Mouse (Mus musculus): Measurements from ENCODE around the gene Nudt22.

Gene Nudt22

DNA sequence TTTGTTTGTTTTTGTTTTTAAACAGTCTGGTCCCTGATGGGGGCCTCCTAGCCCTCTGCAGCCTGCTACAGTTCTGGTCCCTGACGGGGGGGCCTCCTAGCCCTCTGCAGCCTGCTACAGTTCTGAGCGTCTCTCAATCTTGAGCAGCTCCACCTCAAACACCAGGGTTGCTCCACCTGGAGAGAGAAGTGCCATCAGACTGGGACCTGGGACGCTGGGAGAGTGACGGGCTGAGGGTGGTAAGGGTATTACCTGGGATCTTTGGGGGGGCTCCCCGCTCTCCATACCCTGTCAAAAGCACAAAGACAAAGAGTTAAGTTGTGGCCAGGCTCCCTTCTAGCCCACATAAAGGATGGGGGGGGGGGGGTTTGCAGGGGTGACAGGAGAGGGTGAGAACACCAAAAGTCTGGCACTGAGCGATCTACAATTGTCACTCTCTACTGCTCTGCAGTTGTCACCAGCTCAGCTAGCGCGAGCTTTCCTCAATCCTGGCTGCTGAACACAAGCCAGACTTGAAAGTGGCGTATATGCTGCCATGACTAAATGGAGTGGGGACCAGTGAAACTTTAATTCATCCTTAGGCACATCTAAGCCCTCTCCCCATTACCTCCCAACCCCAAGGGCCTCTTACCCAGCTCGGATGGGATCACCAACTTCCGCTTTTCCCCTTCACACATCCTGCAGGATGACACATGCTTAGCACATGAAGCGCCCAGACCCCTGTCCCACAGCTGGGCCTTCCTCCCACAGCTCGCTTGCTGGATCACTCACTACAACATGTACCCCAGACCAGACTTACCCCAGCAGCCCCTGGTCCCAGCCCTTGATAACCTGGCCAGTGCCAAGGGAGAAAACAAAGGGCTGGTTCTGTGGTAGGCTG, 17.9 kb downstream of the Nudt22 start:
- DNase-seq (ENCODE audit: low spot score): no peak

GRCm38 (mm10) chr19:6975537-6976521, 20.1 kb downstream of the Nudt22 start, which contains the start of gene Plcb3:
Gene Plcb3 (minus strand): TSS chr19:6976470.
- DNase-seq (ENCODE audit: low spot score): peak; percentile 73

DNA sequence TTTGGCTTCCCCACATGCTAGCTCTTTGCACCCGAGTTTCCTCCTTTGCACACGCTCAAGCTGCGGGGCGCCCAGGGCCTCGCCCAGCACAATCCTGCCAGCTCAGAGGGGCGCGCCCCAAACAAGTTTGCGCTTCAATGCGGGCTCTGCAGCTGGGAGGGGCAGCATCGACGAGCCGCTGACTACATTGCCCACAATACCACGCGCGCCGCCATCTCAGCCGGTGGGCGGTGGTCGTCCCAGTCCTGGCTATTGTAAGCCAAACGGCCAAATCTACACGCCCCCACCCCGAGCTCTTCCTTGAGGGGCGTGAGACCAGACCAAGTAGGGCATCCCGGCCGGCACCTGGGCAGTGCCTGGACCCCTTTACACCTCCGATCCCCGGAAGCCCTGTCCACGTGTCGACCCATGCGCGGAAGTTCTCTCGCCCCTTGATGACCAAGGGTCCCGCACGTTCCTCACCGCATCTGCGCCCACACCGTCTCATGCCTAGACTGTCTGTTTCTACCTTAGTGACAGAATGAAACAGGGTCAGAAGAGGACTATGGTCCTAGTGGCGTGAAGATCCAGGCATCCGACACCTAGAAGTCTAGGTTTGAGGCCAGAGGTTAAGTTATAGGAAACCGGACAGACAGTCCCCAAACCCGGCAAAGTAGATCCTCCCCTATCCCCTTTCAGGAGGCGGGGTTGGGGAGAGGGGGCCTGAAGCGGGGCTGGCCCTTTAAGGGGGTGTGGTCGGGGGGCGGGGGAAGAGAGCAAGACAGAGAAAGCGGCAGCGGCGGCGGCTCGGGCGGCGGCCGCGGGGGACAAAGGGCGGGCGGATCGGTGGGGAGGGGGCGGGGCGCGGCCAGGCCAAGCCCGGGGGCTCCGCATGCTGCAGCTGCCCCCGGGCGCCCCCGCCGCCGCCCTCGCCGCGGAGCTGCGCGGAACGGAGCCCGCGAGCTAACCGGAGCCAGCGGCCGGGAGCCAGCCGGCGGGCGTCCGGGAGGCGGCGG, 21.4 kb downstream of the Nudt22 start, which contains the start of gene Ppp1r14b:
Ppp1r14b (plus strand) TSS at position 758 of the 995 bp plus-strand sequence.
- DNase-seq (ENCODE audit: low spot score): peak; percentile 76

- no peak for DNase-seq (ENCODE audit: low spot score)
Observed at GRCm38 (mm10) chr19:6973581-6974190, 22.2 kb downstream of the Nudt22 start.

DNA sequence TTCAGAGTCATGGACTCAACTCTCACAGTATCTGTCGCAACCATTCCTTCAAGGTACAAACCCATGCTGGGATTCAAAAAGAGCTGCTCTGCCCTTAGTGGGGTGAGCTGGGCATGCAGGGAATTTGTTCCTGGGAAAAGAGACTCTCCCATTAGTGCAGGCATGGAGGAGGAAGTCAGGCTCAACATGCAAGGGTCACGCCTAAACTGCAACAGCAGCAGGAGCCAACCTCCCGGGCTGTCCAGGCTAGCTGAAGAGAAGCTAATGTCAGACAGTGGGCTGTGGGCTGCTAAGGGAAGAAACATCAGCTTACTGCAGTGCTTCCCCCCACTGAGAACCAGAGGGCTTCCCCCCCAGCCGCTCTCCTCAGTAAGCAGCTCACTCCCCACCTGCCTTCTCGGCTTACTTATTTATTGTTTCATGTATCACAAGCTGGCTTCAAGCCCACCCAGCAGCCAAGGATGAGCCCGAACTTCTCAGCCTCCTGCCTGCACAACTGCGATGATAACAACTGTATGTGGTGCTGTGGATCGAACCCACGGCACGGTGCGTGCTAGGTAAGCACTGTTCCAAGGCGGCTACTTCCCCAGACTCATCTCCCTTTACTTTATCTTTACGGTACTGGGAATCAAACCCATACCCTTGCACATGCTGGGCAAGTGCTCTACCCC, 23.5 kb downstream of the Nudt22 start:
- no peak for DNase-seq (ENCODE audit: low spot score)

GRCm38 (mm10) chr19:6971644-6972043, 24.3 kb downstream of the Nudt22 start:
- no peak for DNase-seq (ENCODE audit: low spot score)

DNA sequence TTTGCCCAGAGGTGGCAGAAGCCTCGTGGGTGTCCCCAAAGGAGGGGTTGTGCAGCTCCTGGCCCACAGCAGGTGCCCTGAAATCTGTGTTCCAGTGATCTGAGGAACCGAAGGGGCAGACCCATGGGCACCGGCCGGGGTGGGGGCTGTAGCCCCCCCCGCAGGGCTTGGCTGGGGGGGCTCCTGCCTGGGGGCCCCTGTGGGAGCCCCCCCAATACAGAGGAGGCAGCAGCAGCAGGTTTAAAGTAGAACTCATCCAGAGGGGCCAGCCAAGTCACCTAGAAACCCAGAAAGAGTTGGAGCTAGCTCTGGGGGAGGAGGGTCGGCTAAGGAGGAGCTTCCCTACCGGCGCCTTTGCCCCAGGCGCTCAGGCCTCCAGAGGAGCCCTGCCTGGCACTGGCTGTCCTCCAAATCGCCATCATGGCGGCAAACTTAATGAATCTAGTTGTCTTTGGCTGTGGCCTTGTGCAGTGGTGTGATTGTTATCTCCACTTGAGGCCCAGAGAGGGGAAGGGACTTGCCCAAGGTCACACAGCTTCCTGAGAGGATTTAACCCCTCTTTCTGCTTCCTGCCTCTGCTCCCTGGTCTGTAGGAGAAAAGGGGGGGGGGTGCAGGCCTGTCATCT, 25.3 kb downstream of the Nudt22 start:
- DNase-seq (ENCODE audit: low spot score): peak; percentile 66

- DNase-seq (ENCODE audit: low spot score): no peak
Observed at GRCm38 (mm10) chr19:6969665-6970381, 26.1 kb downstream of the Nudt22 start.

GRCm38 (mm10) chr19:6969291-6969664, 26.6 kb downstream of the Nudt22 start:
- DNase-seq (ENCODE audit: low spot score): no peak

DNA sequence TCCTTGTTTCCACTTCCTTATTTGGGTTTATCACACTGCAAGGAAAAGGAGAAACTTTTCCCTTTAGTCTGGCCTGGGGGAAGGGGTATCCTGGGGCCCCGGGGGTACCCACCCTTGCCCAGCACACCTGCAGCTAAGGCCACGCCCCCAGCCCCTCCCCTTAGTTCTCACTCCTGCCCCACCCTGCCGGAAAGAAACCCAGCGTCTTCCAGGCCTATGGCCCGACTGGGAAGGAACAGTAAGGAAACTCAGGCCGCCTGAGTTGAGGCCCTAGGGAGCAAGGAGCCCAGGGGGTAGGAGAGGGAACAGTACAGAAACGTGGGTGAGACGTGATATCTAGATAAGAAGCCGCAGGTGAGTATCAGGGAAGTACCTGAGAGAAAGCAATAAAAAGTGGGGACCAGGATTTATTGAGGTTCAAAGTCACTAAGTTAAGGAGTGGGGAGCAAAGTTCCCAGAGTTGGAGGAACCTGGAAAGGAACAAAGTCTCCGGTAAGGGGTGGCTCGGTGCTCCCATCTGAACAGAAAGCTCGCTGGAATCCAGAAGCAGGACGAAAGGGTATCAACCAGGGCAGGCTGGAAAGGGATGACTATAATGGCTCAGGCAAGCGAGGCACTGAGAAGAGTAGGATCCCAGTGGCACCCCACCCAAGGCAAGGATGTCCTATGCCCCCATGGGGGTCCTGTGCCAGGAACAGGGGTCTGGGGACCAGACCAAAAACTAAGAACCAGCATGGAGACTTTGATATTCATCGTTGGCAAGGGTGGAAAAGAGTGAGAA, 27.2 kb downstream of the Nudt22 start:
- no peak for DNase-seq (ENCODE audit: low spot score)

DNA sequence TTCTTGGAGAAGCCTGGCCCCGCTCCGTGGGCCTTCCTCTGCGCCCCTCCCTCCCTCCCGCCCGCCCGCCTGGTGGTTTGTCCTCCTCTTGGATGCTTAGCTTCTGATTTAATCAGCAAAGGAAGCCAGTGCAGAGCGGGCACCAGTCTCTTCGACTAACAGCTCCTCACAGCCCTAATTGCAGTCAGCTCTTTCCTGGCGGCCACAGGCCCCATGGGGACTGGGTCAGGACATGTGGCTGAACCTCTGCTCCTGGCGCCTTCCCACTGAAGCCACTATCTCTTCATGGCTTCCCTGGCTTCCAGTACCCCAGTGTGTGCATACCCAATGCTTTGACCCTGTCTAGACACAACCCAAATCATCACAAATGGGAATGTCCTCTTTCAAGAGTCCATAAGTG, 39.5 kb downstream of the Nudt22 start:
- no peak for DNase-seq (ENCODE audit: low spot score)

- DNase-seq (ENCODE audit: low spot score): no peak
Observed at GRCm38 (mm10) chr19:6955424-6955823, 40.5 kb downstream of the Nudt22 start.

GRCm38 (mm10) chr19:6954046-6954445, 41.9 kb downstream of the Nudt22 start:
- no peak for DNase-seq (ENCODE audit: low spot score)

DNA sequence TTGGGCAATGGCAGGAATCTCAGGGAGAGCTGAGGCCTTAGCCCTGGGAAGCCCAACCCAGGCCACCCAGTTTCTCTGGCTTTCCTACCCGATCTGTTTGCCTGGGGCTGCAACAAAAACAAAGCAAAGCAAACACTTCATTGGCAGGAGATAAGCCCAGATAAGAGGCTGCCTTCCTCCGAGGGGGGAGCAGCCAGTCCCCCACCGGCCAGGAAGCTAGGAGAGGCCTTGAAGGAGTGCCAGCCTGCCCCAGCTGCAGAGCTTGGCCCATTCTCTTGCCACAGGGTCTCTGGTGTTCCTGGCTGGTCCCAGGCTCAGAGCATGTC, 43.2 kb downstream of the Nudt22 start:
- peak; percentile 94 for DNase-seq (ENCODE audit: low spot score)

DNA sequence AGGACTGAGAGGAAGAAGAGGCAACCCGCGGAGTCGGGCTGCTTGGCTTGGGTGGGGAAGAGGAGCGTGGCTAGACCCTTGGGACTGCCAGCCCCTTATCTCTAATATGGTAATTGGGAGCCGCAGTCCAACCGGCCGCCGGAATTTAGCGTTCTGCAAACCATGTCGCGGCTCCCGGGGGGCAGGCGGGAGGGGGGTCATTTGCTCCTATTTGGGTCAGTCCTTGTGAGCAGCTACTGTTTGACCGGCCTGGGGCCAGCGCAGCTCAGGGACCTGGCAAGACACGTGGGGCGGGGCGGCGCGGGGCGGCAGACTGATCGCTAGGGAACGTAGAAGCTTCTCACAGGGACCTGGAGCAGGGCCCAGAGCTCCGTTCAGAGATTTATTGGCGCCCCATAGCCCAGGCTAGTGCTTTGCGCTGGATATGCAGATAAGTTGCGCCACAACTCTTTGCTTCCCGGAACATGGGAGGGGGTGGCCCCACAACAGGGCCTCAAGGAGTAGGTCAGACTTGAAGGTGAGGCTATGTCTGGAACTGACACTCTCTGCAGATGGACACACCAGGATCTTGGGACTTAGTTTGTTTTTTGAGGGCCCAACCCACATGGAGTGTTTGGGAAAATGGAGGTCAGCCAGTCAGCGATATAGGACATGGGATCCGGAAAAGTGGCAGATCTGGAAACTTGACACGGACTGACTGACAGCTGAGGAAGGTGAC, 43.8 kb downstream of the Nudt22 start:
- DNase-seq (ENCODE audit: low spot score): peak; percentile 85

DNA sequence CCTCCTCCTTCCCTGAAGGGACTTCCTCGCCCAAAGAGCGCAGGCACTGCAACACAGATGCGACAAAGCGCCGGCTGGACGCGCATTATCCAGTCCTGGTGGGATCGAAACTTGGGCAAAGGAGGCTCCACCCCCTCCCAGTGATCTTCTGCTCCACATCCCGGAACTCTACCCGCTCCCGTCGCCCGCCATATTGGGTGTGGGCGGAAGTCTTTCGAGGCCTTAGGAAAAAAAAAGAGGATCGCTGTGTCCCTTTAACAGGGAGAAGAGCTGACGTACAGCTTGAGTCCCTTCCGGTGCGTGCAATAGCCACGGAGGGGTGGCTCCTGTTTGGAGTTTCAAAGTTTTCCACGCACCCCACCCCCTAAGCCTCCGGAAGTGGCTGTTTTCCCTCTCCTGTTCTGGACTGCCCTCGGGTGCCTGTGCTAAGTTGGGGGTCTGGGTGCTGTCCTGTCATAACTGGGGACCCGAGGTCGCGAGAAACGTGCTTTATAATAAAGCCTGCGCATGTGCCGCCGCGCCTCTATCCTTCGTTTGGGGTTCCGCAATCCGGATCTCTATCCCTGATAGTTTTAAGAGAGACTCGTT, 44.4 kb downstream of the Nudt22 start:
- DNase-seq (ENCODE audit: low spot score): peak; percentile 95

DNA sequence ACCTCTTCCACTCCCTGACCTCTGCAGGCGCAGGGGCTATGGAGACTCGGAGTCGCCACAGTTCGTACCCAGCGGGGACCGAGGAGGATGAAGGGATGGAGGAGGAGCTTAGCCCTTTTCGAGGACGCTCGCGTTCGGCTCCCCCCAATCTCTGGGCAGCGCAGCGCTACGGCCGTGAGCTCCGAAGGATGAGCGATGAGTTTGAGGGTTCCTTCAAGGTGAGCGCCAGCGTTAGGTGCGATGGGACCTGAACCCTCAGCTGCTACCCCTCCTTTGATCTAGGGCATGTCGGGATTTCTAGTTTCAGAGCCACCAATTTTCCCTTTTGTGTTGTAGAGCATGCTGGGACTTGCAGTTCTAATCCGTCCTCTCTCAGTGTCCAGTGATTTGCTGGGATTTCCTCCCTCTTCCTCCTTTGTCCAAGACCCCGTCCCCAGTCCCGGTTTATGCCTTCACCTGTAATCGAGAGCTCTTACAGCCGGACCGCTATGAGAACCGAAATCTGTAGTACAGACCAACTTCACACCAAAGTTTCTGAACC, 45.2 kb downstream of the Nudt22 start:
- DNase-seq (ENCODE audit: low spot score): no peak

Data from ovary, adult 18-20 months (tissue).